Mouse (Mus musculus) spleen, postnatal 14 days (tissue): Measurements from ENCODE around the gene Pdia3.
"Not testable (repeated sequence)": the region's sequence is repeated elsewhere in the genome, so short reads cannot be mapped to it uniquely, and the experiment has no call there.

Source experiments
- DNase-seq, 2 experiments: peaks; one replicate each; pipeline ENCODE4 v3.0.0; 2021 to 2022; ENCODE audit warnings: low spot score in 2 of 2

Pdia3 gene

DNA sequence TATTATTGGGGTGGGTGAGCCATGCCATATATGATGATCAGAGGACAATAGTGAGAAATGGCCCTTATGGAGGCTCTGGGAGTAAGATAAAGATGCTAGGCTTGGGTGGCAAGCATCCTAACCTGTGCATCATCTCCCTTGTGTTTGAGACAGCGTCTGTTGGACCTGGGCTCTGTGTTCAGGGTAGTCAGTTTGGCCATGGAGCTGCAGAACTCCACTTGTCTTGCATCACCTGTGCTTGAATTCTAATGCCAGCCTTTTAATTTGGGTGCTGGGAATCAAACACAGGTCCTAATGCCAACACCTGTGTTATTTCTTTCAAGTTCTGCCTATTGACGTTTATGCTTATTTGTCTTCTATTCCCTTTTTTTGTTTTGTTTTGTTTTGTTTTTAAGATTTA, 61.7 kb downstream of the Pdia3 start:
- not testable (repeated sequence) for DNase-seq

DNA sequence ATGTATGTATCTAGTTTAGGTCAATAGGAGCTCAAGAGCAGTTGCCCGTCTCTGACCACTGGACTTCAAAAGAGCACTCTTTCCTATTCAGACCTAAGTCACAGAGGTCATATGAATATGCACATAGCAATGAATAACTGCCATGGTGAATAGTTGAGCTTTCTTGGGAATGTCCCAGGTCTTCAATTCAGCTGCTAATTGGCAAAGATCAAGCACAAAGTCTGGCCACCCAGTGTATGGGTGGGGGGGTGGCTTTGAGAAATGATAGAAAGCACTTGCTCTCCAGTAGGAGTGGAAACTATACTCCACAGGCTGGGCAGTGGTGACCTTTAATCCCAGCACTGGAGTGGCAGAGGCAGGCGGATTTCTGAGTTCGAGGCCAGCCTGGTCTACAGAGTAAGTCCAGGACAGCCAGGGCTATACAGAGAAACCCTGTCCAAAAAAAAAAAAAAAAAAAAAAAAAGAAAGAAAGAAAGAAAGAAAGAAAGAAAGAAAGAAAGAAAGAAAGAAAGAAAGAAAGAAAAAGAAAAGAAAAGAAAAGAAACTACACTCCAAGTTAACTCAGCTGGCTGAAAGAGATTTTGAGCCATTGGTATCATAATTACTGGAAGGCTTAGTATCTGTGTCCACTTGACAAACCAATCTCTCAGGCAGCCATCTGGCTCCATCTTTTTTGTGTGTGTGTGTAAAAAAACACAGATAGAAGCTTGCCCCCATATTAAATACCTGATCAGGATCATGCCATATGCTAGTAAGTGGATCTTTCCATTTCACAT, 64.1 kb downstream of the Pdia3 start:
- DNase-seq, result no peak

DNA sequence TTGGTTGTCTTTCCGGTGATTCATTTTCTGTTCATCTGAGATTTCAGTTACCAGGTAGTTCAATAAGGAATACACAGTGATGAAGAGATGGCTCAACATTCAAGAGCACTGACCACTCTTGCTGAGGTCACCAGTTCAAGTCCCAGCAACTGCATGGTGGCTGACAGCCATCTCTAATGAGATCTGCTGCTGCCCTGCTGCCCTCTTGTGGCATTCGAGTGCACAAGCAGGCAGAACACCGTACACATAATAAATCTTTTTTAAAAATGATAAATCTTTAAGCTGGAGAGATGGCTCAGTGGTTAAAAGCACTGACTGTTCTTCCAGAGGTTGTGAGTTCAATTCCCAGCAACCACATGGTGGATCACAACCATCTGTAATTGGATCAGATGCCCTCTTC, 66.9 kb downstream of the Pdia3 start:
- DNase-seq, result peak in 1 of 2 experiments; percentile 35

DNA sequence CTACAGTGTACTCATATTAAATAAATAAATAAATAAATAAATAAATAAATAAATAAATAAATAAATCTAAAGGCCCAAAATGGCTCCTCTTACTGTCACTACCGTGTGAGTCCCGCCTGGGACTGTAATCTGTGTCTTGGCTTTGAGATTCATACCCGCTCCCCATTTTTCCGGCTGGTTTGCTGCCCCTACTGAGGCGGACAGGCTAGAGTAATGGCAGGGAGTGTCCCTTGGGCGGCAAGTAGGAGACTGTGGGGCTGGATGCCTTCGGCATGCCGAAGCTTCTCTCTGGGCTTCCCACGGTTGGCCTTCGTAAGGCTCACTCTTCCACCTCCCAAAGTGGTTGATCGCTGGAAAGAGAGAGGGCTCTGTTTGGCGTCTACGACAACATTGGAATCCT, 67.3 kb downstream of the Pdia3 start:
- not testable (repeated sequence) for DNase-seq

DNA sequence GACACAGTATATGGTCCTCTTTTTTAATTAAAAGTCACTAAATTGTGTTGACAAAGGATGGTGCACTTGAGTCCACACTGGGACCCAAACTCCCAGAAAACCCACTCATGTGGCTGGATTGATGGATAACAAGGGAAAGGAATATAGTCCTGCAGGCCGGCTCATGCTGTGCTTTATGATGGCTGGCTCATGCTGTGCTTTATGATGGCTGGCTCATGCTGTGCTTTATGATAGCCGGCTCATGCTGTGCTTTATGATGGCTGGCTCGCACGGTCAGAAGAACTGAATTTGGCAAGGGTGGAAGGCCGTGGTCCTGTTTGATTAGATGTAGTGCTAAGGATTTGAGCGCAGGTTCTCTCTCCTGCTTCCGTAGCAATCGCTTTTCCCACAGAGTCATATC, 70.0 kb downstream of the Pdia3 start:
- no peak for DNase-seq

DNA sequence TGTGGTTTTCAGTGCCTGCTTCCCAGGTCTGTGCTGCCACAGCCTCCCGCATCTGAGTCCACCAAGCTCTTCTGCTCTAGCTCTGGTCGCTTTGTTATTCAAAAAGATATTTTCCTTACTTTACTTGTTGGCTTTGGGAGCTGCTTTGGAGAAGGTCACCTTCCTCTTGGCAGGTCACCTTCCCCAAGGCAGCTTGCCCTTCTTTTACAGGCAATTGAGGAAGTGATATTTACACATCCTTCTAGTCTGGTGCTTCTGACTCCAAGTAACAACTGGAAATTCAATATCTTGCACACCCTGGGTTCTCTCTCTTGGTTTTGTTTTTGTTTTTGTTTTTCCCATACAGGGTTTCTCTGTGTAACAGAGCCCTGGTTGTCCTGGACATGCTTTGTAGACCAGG, 70.8 kb downstream of the Pdia3 start:
- not testable (repeated sequence) for DNase-seq
